Mouse (Mus musculus) cortical plate, adult 2 months (tissue): ENCODE data around the gene Gm17577. TPM values are rescaled to one million over a fixed set of nuclear protein-coding genes. Genes with fewer than 3 reads are reported as not detected.
"Not testable (repeated sequence)": the region's sequence is repeated elsewhere in the genome, so short reads cannot be mapped to it uniquely, and the experiment has no call there.

Source experiments
- H3K27ac ChIP-seq: fragments of 200-500 bp; 2 replicates; pipeline ENCODE4 v1.5.1; 2012; ENCODE audit warnings: low read length, control low read depth, inconsistent platforms; ENCODE audit not compliant: insufficient read depth
- H3K4me1 ChIP-seq: fragments of 200-500 bp; 2 replicates; pipeline ENCODE4 v1.6.1; 2011; ENCODE audit warnings: low read length; ENCODE audit not compliant: control insufficient read depth, insufficient read depth
- H3K4me3 ChIP-seq: fragments of 200-500 bp; 2 replicates; pipeline ENCODE4 v1.5.1; 2011; ENCODE audit warnings: mild to moderate bottlenecking, low read length, control low read depth; ENCODE audit not compliant: insufficient read depth
- polyA plus RNA-seq: library from polyadenylated mRNA; depleted of rRNA; stranded (reverse); fragments of >200 nt; gene quantifications from 2 replicates; pipeline ENCODE4 v1.2.3, GENCODE M21; 2012; rRNA removed

Gm17577 gene
- polyA plus RNA-seq = not detected in 2 replicates

DNA sequence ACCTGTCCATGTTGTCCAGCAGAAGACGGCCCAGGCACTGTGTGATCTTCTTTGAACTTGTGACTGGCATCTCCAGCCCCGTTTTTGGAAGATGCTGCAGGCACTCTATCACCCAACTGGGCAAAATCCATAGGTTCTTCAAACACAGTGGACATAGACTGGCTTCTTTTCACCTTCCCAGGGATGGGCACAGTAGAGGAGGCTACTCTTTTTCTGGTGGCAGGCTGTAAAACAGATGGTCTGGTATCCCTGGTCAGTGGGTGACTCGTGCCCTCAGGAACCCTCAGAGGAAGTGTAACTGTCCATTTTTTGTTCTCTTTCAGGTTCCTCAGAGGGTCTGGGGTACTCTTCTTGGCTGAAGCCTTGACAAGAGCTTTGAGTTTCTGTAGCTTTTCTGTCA, at the start of gene Gm17577:
Gm17577 (minus strand) TSS at position 101 of the 400 bp plus-strand sequence.
- not testable (repeated sequence) for H3K4me3 ChIP-seq, H3K27ac ChIP-seq, H3K4me1 ChIP-seq

DNA sequence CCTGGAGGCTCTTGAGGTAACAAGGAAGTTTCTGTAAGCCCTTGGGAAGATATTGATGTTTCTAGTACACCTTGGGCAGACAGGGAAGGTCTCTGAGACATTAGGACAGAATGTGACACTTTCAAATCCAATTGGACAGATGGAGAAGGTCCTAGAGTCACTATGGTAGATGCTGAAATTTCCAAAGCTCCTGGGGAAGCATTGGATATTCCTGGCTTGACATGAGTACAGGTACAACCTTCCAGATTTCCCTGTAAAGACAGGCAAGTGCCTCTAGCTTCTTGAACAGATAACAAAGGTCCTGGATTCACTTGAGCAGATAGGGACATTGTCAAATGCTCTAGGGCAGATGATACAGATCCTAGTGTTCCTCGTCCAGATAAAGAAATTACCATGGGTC, 24.3 kb downstream of the Gm17577 start, which contains the start of gene Srsx:
Srsx (minus strand) TSS at position 101 of the 400 bp plus-strand sequence.
- H3K27ac ChIP-seq, H3K4me1 ChIP-seq, H3K4me3 ChIP-seq: not testable (repeated sequence)

Other genes with a start within 250 kb of the Gm17577 start
- gene Gm17521, start 217.2 kb downstream of the Gm17577 start, polyA plus RNA-seq = not detected in 2 replicates
- gene Cldn34c1, start 143.4 kb downstream of the Gm17577 start, polyA plus RNA-seq = 4.9 and 6.0 TPM in 2 replicates
- gene Srsx, start 24.4 kb downstream of the Gm17577 start, polyA plus RNA-seq = not detected in 2 replicates